Mouse (Mus musculus) thymus, adult 2 months (tissue): ENCODE data around the gene Pank4.

ENCODE experiments used
- CTCF ChIP-seq: fragments of 200-500 bp; IDR thresholded peaks from 2 replicates; pipeline ENCODE4 v1.5.1; 2012; ENCODE audit warnings: mild to moderate bottlenecking, control low read depth, low read length, moderate library complexity, borderline replicate concordance; ENCODE audit not compliant: control insufficient read depth, poor library complexity, insufficient read depth; ENCODE audit errors: extremely low read depth
- POLR2A ChIP-seq: fragments of 200-500 bp; IDR thresholded peaks from 2 replicates; pipeline ENCODE4 v1.6.1; 2012; ENCODE audit warnings: mild to moderate bottlenecking, low read length, control low read depth, moderate library complexity; ENCODE audit not compliant: control insufficient read depth, poor library complexity, insufficient read depth; ENCODE audit errors: extremely low read depth

- TF ChIP-seq CTCF (no peak), POLR2A (no peak)
These were observed 8.6 kb downstream of the Pank4 start for GRCm38 (mm10) chr4:154972546-154972945.
